Mouse (Mus musculus): Measurements from ENCODE around the gene Olfr1394. TPM values are rescaled to one million over a fixed set of nuclear protein-coding genes. Genes with fewer than 3 reads are reported as not detected.
"Not testable (repeated sequence)": the region's sequence is repeated elsewhere in the genome, so short reads cannot be mapped to it uniquely, and the experiment has no call there.

Gene Olfr1394
- polyA plus RNA-seq, 1 experiment from 2014 or later: not detected

DNA sequence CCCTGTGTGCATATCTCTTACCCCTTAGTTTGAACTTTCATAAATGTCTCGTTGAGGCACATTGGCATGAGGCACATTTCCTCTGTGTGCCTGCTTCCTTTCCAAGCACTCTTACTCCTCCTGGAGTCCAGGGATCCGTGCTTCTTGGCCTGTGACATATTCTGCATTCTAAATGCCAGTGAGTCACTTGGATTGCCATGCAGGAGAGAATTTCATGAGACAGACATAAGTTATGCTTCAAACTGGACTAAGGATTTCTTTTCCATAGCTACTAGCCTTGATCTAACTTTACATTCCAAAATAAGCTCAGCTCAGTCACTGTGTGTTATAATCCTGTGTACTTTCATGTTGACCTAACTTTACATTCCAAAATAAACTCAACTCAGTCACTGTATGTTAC is 36.9 kb downstream of the Olfr1394 start:
- no peak for ATAC-seq (ENCODE audit: extremely low read depth, insufficient number of reproducible peaks, low FRiP score, low TSS enrichment)
- Histone ChIP-seq H3K4me1 (no peaks in the 10 kb centered on the region), H3K4me2 (no peak overlapping the region), H3K36me3 (no peaks in the 10 kb centered on the region), H3K27ac (replicated peaks) (no peak overlapping the region), H3K27me3 (replicated peaks) (0 out of 2 replicates have a peak, but pooled peaks cover 9% of the 10 kb centered on the region), H3K9me3 (no peaks in the 10 kb centered on the region), H3K4me3 (no peak overlapping the region), H3K9ac (no peak overlapping the region)
- 36% methylated on average over 2 of the region's 2 CpGs for WGBS

DNA sequence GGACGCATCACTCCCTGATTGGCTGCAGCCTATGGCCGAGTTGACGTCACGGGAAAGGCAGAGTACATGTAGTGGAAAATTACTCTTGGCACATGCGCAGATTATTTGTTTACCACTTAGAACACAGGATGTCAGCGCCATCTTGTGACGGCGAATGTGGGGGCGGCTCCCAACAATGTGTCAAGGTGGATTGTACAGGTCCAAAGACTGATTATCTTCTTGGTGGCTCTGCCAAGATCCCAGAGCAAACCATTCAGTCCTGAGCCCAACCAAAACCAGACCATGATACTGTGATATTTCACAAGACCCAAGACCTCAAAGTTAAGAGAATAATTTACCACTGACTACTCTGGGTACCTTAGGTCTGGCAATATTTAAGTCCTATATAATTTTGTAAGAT is 40.6 kb downstream of the Olfr1394 start:
- 95% methylated on average over 8 of the region's 9 CpGs for WGBS
- H3K27ac ChIP-seq (replicated peaks); H3K9ac ChIP-seq; H3K4me1 ChIP-seq; ATAC-seq (ENCODE audit: extremely low read depth, insufficient number of reproducible peaks, low FRiP score, low TSS enrichment); H3K36me3 ChIP-seq; H3K9me3 ChIP-seq; H3K4me2 ChIP-seq; H3K4me3 ChIP-seq; H3K27me3 ChIP-seq (replicated peaks): not testable (repeated sequence)

- Histone ChIP-seq H3K4me2 (no peak overlapping the region), H3K27me3 (replicated peaks) (no peaks in the 10 kb centered on the region), H3K9ac (no peak overlapping the region), H3K36me3 (no peaks in the 10 kb centered on the region), H3K4me1 (no peaks in the 10 kb centered on the region), H3K4me3 (no peak overlapping the region), H3K9me3 (no peaks in the 10 kb centered on the region), H3K27ac (replicated peaks) (peak overlapping the region; percentile 42)
- 53% methylated on average over 7 of the region's 7 CpGs for WGBS
- no peak for ATAC-seq (ENCODE audit: extremely low read depth, insufficient number of reproducible peaks, low FRiP score, low TSS enrichment)
Observed at GRCm38 (mm10) chr11:49195819-49196322, 41.7 kb downstream of the Olfr1394 start.

GRCm38 (mm10) chr11:49200666-49201065 is 46.5 kb downstream of the Olfr1394 start:
- ATAC-seq (ENCODE audit: extremely low read depth, insufficient number of reproducible peaks, low FRiP score, low TSS enrichment): no peak
- Histone ChIP-seq H3K9ac (no peak overlapping the region), H3K9me3 (no peaks in the 10 kb centered on the region), H3K36me3 (no peaks in the 10 kb centered on the region), H3K4me3 (no peak overlapping the region), H3K27me3 (replicated peaks) (no peaks in the 10 kb centered on the region), H3K4me2 (no peak overlapping the region), H3K4me1 (peaks cover 19% of the 10 kb centered on the region), H3K27ac (replicated peaks) (no peak overlapping the region)

DNA sequence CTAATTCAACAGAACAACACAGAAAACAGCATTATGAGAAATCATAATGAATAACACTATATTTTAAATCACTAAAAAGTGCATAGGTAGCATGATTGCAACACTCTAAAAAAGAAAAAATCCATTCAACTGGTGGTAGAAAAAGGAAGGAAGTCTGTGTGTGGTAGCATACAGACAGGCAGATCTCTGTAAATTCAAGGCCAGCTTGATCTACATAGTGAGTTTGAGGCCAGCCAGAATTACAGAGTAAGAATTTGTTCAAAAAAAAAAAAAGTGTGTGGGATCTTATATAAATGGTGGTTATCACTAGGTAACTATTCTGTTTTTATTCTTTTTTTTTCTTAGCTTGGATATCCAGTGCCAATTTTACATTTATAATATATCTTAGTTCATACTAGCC is 47.0 kb downstream of the Olfr1394 start:
- peaks cover under 1% of the 10 kb centered on the region for H3K36me3 ChIP-seq
- no peak overlapping the region for H3K9ac ChIP-seq
- no peaks in the 10 kb centered on the region for H3K9me3 ChIP-seq
- no peak overlapping the region for H3K27ac ChIP-seq (replicated peaks)
- peaks cover 19% of the 10 kb centered on the region for H3K4me1 ChIP-seq
- no peak overlapping the region for H3K4me2 ChIP-seq
- no peaks in the 10 kb centered on the region for H3K27me3 ChIP-seq (replicated peaks)
- H3K4me3 ChIP-seq: no peak overlapping the region
- no peak for ATAC-seq (ENCODE audit: extremely low read depth, insufficient number of reproducible peaks, low FRiP score, low TSS enrichment)

DNA sequence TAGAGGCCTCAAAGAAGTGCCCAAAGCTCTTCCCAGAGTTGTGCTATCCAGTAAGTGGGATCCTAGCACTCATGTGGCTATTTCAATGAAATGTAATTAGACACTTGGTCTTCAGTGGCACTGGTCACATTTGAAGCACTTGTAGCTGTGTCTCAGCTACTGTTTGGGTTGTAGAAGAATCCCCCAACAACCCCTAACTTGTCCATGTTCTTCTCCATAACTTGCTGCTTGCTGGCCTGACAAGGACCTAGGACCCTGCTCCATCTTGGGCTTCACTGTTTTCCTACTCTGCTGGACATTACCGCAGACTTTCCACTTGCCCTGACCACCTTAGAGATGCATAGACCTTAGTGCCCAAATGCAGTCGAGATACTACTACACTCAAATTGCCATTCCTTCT is 47.9 kb downstream of the Olfr1394 start:
- no peak for ATAC-seq (ENCODE audit: extremely low read depth, insufficient number of reproducible peaks, low FRiP score, low TSS enrichment)
- peak overlapping the region; percentile 88 for H3K4me2 ChIP-seq
- H3K9ac ChIP-seq: peak overlapping the region; percentile 98
- no peaks in the 10 kb centered on the region for H3K27me3 ChIP-seq (replicated peaks)
- peak overlapping the region; percentile 79 for H3K4me3 ChIP-seq
- peaks cover 9% of the 10 kb centered on the region for H3K36me3 ChIP-seq
- H3K9me3 ChIP-seq: no peaks in the 10 kb centered on the region
- H3K4me1 ChIP-seq: peaks cover 27% of the 10 kb centered on the region
- H3K27ac ChIP-seq (replicated peaks): peak overlapping the region; percentile 99
- WGBS: 48% methylated on average over 2 of the region's 2 CpGs

- Histone ChIP-seq H3K4me1 (peaks cover 32% of the 10 kb centered on the region), H3K9ac (peak overlapping the region; percentile 98), H3K36me3 (peaks cover 13% of the 10 kb centered on the region), H3K9me3 (no peaks in the 10 kb centered on the region), H3K27me3 (replicated peaks) (no peaks in the 10 kb centered on the region), H3K4me3 (peak overlapping the region; percentile 79), H3K27ac (replicated peaks) (peak overlapping the region; percentile 99), H3K4me2 (peak overlapping the region; percentile 88)
- 3% methylated on average over 10 of the region's 10 CpGs for WGBS
- 0 out of 2 replicates have a peak, but pooled peaks have one; percentile 16 for ATAC-seq (ENCODE audit: extremely low read depth, insufficient number of reproducible peaks, low FRiP score, low TSS enrichment)
Observed at GRCm38 (mm10) chr11:49202523-49203061, 48.4 kb downstream of the Olfr1394 start.

DNA sequence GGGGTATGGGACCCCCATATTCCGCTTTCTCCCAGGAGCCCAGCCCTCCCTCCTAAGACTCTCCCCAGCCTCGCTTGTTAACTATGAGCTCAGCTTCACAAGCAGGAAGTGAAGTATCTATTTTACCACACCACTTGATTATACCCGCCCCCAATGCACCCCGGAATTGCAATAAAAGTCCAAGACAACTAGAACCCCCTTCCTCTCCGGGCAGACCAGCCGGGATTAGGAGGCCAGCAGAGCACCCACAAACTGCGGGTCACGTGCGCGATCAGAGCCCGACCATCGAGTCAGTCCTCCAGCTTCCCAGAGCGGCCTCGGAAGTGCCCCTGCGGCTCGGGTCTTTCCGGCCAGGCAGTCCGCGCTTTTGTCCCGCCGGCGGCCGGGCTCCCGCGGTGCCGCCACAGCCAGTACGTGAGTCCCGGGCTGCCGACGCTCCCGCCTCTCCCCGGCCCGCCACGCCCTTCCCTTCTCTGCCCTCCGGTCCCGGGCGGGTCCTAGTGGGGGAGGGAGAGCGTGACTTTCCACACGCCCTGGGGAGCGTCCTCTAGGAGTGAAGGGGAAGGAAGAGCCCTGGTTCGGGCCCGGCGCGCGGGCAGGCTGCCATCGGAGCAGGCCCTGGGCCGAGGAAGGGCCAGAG is 49.1 kb downstream of the Olfr1394 start, which contains the start of gene Zfp62:
Gene Zfp62, plus strand, starts transcription at position 164 of the 640 bp plus-strand sequence.
- under 1% methylated on average over 46 of the region's 47 CpGs for WGBS
- Histone ChIP-seq H3K4me2 (peak within 1 kb of the TSS; percentile 88), H3K27ac (replicated peaks) (peak within 1 kb of the TSS; percentile 99), H3K9ac (peak within 1 kb of the TSS; percentile 98), H3K9me3 (no peaks in the 10 kb centered on the region), H3K36me3 (peaks cover 16% of the 10 kb centered on the region), H3K27me3 (replicated peaks) (no peaks in the 10 kb centered on the region), H3K4me3 (peak within 1 kb of the TSS; percentile 79), H3K4me1 (peaks cover 32% of the 10 kb centered on the region)
- peak; percentile 90 for ATAC-seq (ENCODE audit: extremely low read depth, insufficient number of reproducible peaks, low FRiP score, low TSS enrichment)

GRCm38 (mm10) chr11:49203771-49204497 is 49.8 kb downstream of the Olfr1394 start:
- ATAC-seq (ENCODE audit: extremely low read depth, insufficient number of reproducible peaks, low FRiP score, low TSS enrichment): 0 out of 2 replicates have a peak, but pooled peaks have one; percentile 22
- Histone ChIP-seq H3K36me3 (peaks cover 16% of the 10 kb centered on the region), H3K9me3 (no peaks in the 10 kb centered on the region), H3K27me3 (replicated peaks) (no peaks in the 10 kb centered on the region), H3K4me1 (peaks cover 32% of the 10 kb centered on the region), H3K4me2 (peak overlapping the region; percentile 88), H3K9ac (peak overlapping the region; percentile 98), H3K4me3 (peak overlapping the region; percentile 79), H3K27ac (replicated peaks) (peak overlapping the region; percentile 99)
- WGBS: under 1% methylated on average over 24 of the region's 24 CpGs

DNA sequence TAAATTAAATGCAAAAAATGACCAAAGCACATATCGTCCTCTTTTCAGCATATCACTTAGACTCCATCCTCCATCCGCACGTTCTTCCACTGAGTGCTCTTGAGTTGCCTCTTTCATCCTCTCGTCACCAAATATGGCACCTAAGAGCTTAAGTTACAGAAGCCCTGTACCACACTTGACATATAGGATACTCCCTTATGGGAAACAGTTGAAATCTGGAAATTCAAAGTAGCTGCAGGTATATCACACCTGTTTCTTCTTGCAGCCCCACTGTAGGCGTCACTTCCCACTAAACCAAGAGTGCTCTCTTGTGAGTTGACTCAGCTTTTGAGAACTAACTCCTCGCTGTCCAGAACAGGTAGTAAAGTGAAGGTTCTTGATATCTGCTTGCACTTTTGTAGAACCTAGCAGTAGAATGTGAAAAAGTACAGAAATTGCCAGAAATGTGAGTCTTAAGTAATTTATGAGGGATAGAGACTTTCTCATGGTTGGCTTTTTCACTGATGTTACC is 51.0 kb downstream of the Olfr1394 start:
- WGBS: 66% methylated on average over 6 of the region's 6 CpGs
- H3K27ac ChIP-seq (replicated peaks): no peak overlapping the region
- peaks cover 16% of the 10 kb centered on the region for H3K36me3 ChIP-seq
- H3K9me3 ChIP-seq: no peaks in the 10 kb centered on the region
- peaks cover 32% of the 10 kb centered on the region for H3K4me1 ChIP-seq
- ATAC-seq (ENCODE audit: extremely low read depth, insufficient number of reproducible peaks, low FRiP score, low TSS enrichment): no peak
- no peak overlapping the region for H3K9ac ChIP-seq
- H3K4me3 ChIP-seq: peak overlapping the region; percentile 79
- H3K27me3 ChIP-seq (replicated peaks): no peaks in the 10 kb centered on the region
- peak overlapping the region; percentile 88 for H3K4me2 ChIP-seq

DNA sequence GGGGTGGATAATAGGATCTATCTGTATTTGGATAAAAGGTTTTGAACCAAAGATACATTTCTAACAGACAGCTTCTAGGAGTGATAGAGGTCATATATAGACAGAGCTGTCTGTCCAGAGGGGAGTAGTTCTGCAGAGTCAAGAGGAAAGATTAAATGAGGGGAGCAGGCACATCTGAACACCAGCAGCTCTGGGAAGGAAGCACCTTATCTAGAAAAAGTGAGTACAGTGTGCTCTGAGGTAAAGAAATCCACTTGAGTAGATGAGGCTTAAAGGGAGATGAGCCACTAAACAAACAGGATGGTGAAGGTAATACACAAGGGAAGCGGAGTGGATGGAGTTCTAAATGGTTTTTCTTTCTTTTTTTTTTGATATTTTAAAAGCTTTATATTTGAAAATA is 53.3 kb downstream of the Olfr1394 start:
- no peak overlapping the region for H3K4me3 ChIP-seq
- H3K27ac ChIP-seq (replicated peaks): no peak overlapping the region
- H3K9me3 ChIP-seq: no peaks in the 10 kb centered on the region
- H3K36me3 ChIP-seq: peaks cover 20% of the 10 kb centered on the region
- H3K4me1 ChIP-seq: peaks cover 26% of the 10 kb centered on the region
- no peak overlapping the region for H3K9ac ChIP-seq
- H3K4me2 ChIP-seq: no peak overlapping the region
- ATAC-seq (ENCODE audit: extremely low read depth, insufficient number of reproducible peaks, low FRiP score, low TSS enrichment): no peak
- no peaks in the 10 kb centered on the region for H3K27me3 ChIP-seq (replicated peaks)
- WGBS: 86% methylated on average over 1 of the region's 1 CpGs

All from heart, embryonic 13.5 days (tissue).